Mouse (Mus musculus) frontal cortex, postnatal 14 days (tissue): ENCODE measurements around the gene Ccdc117.
"Not testable (repeated sequence)": the region's sequence is repeated elsewhere in the genome, so short reads cannot be mapped to it uniquely, and the experiment has no call there.

Source experiments
- DNase-seq, 2 experiments: peaks; one replicate each; pipeline ENCODE4 v3.0.0; 2022; ENCODE audit warnings: low spot score in 2 of 2

Gene Ccdc117

DNA sequence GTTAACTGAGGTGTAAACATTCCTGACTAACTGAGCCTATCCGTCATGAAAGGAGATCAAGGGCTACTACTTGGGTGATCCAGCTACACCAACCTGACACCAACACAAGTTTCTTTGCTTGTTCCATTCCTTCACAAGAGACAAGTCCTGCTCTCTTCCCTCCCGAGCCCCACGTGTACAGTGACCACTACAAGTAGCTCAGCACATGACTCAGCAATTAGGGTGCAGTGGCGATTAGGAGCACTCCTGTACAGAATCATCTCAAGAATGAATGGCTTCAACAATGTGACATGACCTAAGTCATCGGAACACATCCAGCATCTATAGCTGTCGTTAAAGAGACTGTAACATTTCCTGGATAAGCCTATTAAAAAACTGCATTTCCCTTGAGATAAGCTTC is 11.3 kb downstream of the Ccdc117 start:
- no peak for DNase-seq

DNA sequence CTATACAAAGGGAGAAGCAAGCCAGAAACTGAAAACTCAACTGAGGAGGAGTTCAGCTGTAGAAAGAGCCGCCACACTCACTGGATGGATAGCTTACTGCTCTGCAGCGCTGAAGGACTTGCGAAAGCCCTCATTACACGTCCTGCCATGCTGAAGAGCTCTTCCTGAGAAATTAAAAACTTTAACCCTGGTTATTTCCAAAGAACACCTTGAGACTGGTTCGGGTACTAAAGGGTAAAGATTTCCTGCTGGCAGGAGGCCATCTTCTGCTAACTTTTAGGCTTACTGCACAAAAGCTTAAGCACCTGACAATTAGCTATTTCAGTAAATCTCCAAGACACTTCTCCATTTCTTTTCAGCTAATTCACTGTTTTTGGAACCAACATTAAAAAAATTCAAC is 11.8 kb downstream of the Ccdc117 start:
- no peak for DNase-seq

DNA sequence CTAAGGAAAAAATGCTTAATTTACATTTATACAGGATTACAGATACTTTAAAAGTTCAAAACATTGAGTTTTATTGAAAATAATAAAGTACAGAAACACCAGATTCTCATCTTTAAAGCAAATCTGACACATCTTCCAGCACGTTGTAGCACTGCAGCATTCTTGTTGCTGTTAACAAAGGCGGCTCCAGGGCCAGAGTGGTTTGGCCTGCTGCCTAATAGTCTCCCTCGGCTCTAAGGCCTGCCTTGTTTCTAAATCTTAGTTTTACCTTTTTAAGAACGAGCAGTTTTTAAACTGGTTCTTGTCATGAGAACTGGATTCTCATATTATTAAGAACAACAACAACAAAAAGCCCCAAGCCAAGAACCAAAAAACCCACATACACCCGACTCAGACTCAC is 13.1 kb downstream of the Ccdc117 start:
- DNase-seq = no peak

GRCm38 (mm10) chr11:5527865-5528523 is 14.0 kb downstream of the Ccdc117 start:
- DNase-seq = no peak

DNA sequence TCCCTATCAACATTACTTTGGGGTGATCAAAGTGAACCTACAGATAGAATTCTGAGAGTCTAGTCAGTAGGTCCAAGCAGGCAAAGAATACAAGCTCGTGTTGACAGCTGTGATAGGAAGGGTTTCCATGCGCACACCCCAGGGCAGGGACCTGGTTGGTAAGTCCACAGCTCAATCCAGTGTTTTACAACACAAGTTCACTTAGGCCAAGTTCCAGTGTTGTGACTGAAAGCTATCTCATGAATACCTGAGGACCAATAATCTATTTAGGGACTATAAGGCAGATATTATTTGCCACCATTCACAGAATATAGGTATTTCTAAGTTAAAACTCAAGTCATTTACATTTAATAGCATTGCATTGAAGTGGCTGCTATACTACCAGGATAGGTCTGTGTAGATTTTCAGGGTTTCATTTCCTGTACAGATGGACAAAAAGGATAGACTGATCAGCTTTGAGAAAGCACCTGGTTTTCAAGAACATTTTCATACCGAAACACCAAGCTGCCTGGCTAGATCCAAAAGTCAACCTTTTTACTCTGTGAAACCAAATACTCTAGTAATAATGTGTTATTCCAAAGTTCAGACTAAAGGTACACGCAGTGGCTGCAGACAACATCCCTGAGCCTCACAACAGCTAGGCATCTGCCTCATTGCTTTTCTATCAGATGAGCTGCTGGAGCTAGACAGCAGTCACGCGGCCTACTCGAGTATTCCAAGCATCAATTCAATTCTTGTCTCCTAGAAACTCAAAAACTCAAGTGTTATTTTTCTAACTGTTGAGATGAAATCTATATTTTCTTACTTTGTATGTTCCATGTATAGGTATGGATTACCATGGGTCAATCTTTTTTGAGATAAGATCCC is 15.2 kb downstream of the Ccdc117 start:
- DNase-seq = no peak

- no peak for DNase-seq
Observed at GRCm38 (mm10) chr11:5525418-5525817, 16.6 kb downstream of the Ccdc117 start.

- no peak for DNase-seq
Observed at GRCm38 (mm10) chr11:5522798-5523415, 19.1 kb downstream of the Ccdc117 start.

- DNase-seq = peak; percentile 59 to 63
Observed at GRCm38 (mm10) chr11:5521516-5522291, 20.3 kb downstream of the Ccdc117 start.

- DNase-seq = no peak
Observed at GRCm38 (mm10) chr11:5521266-5521515, 20.8 kb downstream of the Ccdc117 start.

DNA sequence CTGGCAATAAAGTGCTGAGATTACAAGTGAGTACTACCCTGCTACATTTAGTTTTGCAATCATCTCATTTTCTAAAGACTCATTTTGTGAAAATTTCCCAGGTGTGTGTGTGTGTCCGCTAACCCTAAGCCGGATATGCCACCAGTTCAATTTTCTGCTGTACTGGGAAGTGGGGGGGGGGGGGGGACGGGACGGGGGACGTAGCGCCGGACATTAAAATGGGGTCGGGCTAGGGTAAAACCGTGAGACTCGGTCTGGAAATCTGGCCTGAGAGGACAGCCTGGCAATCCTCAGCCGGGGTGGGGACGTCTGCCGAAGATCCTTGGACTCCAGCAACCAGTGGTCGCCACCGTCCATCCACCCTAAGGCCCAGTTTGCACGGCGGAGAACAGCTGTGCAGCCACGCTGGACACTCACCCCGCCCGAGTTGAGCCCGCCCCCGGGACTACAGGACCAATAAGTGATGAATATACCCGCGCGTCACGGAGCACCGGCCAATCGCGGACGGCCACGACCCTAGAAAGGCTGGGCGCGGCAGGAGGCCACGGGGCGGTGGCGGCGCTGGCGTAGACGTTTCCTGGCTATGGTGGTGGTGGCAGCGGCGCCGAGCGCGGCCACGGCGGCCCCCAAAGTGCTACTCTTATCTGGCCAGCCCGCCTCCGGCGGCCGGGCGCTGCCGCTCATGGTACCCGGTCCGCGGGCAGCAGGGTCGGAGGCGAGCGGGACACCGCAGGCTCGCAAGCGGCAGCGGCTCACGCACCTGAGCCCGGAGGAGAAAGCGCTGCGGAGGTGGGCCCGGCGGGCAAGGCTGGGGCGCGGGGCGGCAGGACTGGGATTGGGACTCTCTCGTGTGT is 21.3 kb downstream of the Ccdc117 start, which contains the start of gene Xbp1:
Xbp1 (plus strand) TSS at position 248 of the 854 bp plus-strand sequence.
- peak; percentile 94 to 97 for DNase-seq

DNA sequence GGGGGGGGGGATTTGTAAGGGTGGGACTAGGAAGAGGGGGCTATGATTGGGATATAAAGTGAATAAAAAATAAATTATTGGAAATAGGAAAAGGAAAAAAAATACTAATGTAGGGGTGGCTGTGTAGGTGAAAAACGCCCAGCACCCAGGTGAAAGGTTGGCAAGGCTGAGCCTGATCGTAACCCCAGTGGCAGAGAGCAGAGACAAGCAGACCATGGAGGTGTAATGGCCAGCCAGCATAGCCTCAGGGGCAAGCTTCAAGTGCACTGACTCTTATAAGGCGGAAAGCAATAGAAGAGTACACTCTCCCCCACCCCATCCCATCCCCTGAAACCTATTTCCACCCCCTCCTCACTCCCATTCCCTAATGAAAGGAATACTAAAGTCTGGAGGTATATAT is 22.3 kb downstream of the Ccdc117 start:
- no peak for DNase-seq

- DNase-seq = no peak
Observed at GRCm38 (mm10) chr11:5517346-5517745, 24.6 kb downstream of the Ccdc117 start.

GRCm38 (mm10) chr11:5516617-5517016 is 25.4 kb downstream of the Ccdc117 start:
- no peak for DNase-seq

DNA sequence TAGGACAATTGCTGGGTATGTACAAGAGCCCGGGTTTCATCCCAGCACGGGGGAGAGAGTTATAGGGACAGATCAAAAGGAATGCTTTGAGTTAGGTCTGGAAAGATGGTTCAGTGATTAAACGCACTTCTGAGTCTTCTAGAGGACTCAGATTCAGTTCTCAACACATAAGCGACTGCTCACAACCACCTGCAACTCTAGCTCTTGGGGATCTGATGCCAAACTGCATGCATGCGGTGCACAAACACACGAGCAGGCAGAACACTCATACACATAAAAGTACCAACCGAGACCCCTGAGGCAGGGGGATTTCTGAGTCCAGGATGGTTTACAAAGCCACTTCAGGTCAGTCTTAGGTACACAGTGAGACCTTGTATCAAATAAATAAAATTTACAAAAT is 25.8 kb downstream of the Ccdc117 start:
- DNase-seq = no peak

DNA sequence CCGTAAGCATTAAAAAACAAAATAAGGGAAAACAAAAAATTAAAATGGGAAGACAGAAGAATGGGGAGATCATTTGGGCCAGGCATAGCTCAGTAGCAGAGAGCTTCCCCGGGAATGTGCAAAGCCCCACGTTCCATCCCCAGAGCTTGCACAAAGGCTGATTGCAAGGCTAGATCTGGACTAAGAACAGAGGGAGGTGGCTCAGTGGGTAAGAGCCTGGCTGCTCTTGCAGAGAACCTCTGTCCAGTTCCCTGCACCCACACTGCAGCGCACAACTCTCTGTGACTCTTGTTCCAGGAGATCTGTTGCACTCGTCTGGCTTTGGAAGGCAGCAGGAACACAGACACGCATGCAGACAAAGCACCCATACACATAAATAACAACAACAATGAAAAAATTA is 26.3 kb downstream of the Ccdc117 start:
- no peak for DNase-seq

- no peak for DNase-seq
Observed at GRCm38 (mm10) chr11:5515196-5515595, 26.8 kb downstream of the Ccdc117 start.

DNA sequence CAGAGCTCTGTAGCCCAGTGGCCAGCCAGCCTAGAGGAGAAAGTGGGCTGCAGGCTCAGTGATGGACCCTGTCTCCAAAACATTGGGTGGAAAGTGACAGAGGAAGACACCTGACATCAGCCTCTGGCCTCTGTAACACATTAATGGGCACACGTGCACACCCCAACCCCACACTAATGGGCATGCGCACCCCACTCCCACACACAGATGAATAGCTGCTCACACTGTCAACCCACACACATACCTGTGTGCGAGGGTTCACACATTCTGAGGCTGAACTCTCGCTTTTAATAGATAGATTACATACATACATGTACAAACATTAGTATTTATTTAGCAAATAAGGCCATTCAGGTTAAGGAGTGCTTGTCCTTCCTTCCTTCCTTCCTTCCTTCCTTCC is 27.9 kb downstream of the Ccdc117 start:
- DNase-seq = no peak

DNA sequence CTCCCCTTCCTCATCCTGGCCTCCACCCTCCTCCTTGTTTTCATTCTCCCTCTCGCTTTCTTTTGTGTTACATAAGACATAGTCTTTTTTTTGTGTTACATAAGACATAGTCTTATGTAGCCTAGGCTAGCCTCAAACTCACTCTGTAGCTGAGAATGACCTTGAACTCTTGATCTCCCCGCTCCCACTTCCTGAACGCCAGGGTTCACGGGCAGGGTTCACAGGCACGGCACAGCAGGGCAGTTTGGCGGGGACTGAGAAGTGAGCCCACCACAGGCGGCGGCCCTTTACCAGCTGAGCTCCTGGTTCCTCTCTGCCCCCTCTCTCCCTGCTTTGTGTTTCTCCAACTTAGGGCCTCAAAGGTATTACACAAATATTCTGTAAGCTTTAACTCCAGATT is 29.0 kb downstream of the Ccdc117 start:
- DNase-seq = no peak

- DNase-seq = no peak
Observed at GRCm38 (mm10) chr11:5512099-5512725, 29.8 kb downstream of the Ccdc117 start.

DNA sequence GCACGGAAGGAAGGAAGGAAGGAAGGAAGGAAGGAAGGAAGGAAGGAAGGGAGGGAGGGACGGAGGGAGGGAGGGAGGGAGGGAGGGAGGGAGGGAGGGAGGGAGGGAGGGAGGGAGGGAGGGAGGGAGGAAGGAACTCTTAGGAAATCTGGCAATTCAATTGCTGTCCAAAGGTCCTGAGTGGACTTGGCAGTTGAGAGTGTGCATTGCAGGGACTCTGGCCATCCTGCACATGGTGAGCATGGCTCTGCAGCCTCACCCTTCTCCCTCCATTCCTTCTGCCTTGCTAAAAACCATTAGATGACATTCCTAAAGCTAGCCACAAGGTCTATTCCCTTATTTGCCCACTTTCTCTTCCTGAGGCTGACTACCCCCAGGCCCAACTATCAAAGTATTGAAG is 31.3 kb downstream of the Ccdc117 start:
- not testable (repeated sequence) for DNase-seq

GRCm38 (mm10) chr11:5510099-5510391 is 31.9 kb downstream of the Ccdc117 start:
- DNase-seq = no peak
